Mouse (Mus musculus) liver, adult 2 months (tissue): ENCODE measurements at regions not wholly inside any gene's neighbourhood (a gene's known extent, or its start where the extent isn't known, plus 50 kb on each side); places are given as distances from the start of the nearest gene placed in this dataset.

Experiments
- DNase-seq: peaks from one replicate; pipeline ENCODE4 v3.0.0-alpha.2; 2011; ENCODE audit warnings: low read depth, low spot score; ENCODE audit errors: extremely low read depth
- H3K27ac ChIP-seq: fragments of 200-500 bp; replicated peaks from 2 replicates; pipeline ENCODE4 v1.5.1; 2012; ENCODE audit warnings: low read depth, mild to moderate bottlenecking, control low read depth, inconsistent platforms, low read length; ENCODE audit not compliant: insufficient read depth
- H3K27me3 ChIP-seq: fragments of 200-500 bp; 2 replicates; pipeline ENCODE4 v1.6.1; 2012; ENCODE audit warnings: mild to moderate bottlenecking, moderate library complexity, low read length, inconsistent platforms; ENCODE audit not compliant: control insufficient read depth, insufficient read depth
- H3K36me3 ChIP-seq: fragments of 200-500 bp; 2 replicates; pipeline ENCODE4 v1.6.1; 2012; ENCODE audit warnings: low read length, inconsistent platforms; ENCODE audit not compliant: control insufficient read depth, insufficient read depth
- H3K4me1 ChIP-seq: fragments of 200-500 bp; 2 replicates; pipeline ENCODE4 v1.6.1; 2011; ENCODE audit warnings: low read length; ENCODE audit not compliant: control insufficient read depth, insufficient read depth
- H3K4me3 ChIP-seq: fragments of 200-500 bp; 2 replicates; pipeline ENCODE4 v1.5.1; 2011; ENCODE audit warnings: low read depth, mild to moderate bottlenecking, control low read depth, low read length, moderate library complexity; ENCODE audit not compliant: insufficient read depth
- H3K79me2 ChIP-seq: fragments of 200-500 bp; 2 replicates; pipeline ENCODE4 v1.6.1; 2012; ENCODE audit warnings: inconsistent platforms, mild to moderate bottlenecking, low read length, moderate library complexity; ENCODE audit not compliant: control insufficient read depth, insufficient read depth
- H3K9ac ChIP-seq: fragments of 200-500 bp; 2 replicates; pipeline ENCODE4 v1.6.1; 2012; ENCODE audit warnings: low read depth, mild to moderate bottlenecking, control low read depth, inconsistent platforms, low read length
- CTCF ChIP-seq: fragments of 200-500 bp; IDR thresholded peaks from 2 replicates; pipeline ENCODE4 v1.5.1; 2011; ENCODE audit warnings: low read depth, low read length, control low read depth
- POLR2A ChIP-seq: fragments of 200-500 bp; IDR thresholded peaks from 2 replicates; pipeline ENCODE4 v1.6.1; 2011; ENCODE audit warnings: low read length, control low read depth; ENCODE audit not compliant: insufficient read depth; ENCODE audit errors: extremely low read depth
- WGBS: fragments of 180-500 bp; shearing (Covaris S2); methylation state at CpG from one replicate; pipeline ENCODE4 v1.1.7; 2018; 5-methylcytosine and 5-hydroxymethylcytosine counted together

- Histone ChIP-seq H3K4me3 (no peak overlapping the region), H3K79me2 (no peaks in the 10 kb centered on the region), H3K36me3 (no peaks in the 10 kb centered on the region), H3K27ac (no peak overlapping the region), H3K9ac (no peak overlapping the region), H3K27me3 (no peaks in the 10 kb centered on the region), H3K4me1 (no peaks in the 10 kb centered on the region)
- TF ChIP-seq POLR2A: no peak
- TF ChIP-seq CTCF: no peak
- DNase-seq: no peak
- WGBS: 89% methylated on average over 2 of the region's 2 CpGs
Observed at GRCm38 (mm10) chrX:9738904-9739303, 76.1 kb upstream of the Dynlt3 start.

- no peak overlapping the region for H3K27ac ChIP-seq
- H3K36me3 ChIP-seq: no peaks in the 10 kb centered on the region
- TF ChIP-seq CTCF (no peak), POLR2A (no peak)
- DNase-seq: no peak
- no peaks in the 10 kb centered on the region for H3K27me3 ChIP-seq
- H3K4me3 ChIP-seq: no peak overlapping the region
- WGBS: 79% methylated on average over 3 of the region's 3 CpGs
- no peaks in the 10 kb centered on the region for H3K4me1 ChIP-seq
- H3K79me2 ChIP-seq: no peaks in the 10 kb centered on the region
- H3K9ac ChIP-seq: no peak overlapping the region
Observed at GRCm38 (mm10) chrX:9742518-9742917, 79.7 kb upstream of the Dynlt3 start.

- TF ChIP-seq POLR2A (no peak), CTCF (peak; percentile 67)
- Histone ChIP-seq H3K4me3 (peak overlapping the region; percentile 64), H3K79me2 (no peaks in the 10 kb centered on the region)
Observed at GRCm38 (mm10) chrX:9747305-9747938, 84.6 kb upstream of the Dynlt3 start.

GRCm38 (mm10) chrX:9752954-9753572, 90.3 kb upstream of the Dynlt3 start:
- H3K27ac ChIP-seq: no peak overlapping the region

More at GRCm38 (mm10) chrX:9747305-9747938, 84.6 kb upstream of the Dynlt3 start:
- H3K27me3 ChIP-seq: no peaks in the 10 kb centered on the region
- no peaks in the 10 kb centered on the region for H3K36me3 ChIP-seq
- no peak for DNase-seq
- H3K4me1 ChIP-seq: no peaks in the 10 kb centered on the region
- 2% methylated on average over 21 of the region's 27 CpGs for WGBS
- no peak overlapping the region for H3K9ac ChIP-seq
- no peak overlapping the region for H3K27ac ChIP-seq

GRCm38 (mm10) chrX:9769540-9769939, 77.2 kb upstream of the Hypm start:
- Histone ChIP-seq H3K27me3 (no peaks in the 10 kb centered on the region), H3K4me1 (no peaks in the 10 kb centered on the region), H3K79me2 (no peaks in the 10 kb centered on the region), H3K36me3 (no peaks in the 10 kb centered on the region), H3K4me3 (no peak overlapping the region), H3K27ac (no peak overlapping the region), H3K9ac (no peak overlapping the region)
- TF ChIP-seq CTCF (no peak), POLR2A (no peak)
- no peak for DNase-seq

More at GRCm38 (mm10) chrX:9752954-9753572, 90.3 kb upstream of the Dynlt3 start:
- no peaks in the 10 kb centered on the region for H3K79me2 ChIP-seq
- no peaks in the 10 kb centered on the region for H3K36me3 ChIP-seq
- H3K27me3 ChIP-seq: no peaks in the 10 kb centered on the region
- H3K9ac ChIP-seq: no peak overlapping the region
- 8% methylated on average over 5 of the region's 5 CpGs for WGBS
- H3K4me3 ChIP-seq: no peak overlapping the region
- peak; percentile 95 for DNase-seq
- H3K4me1 ChIP-seq: no peaks in the 10 kb centered on the region
- no peak for TF ChIP-seq POLR2A
- no peak for TF ChIP-seq CTCF

- no peak overlapping the region for H3K9ac ChIP-seq
- TF ChIP-seq POLR2A (no peak), CTCF (no peak)
- H3K79me2 ChIP-seq: no peaks in the 10 kb centered on the region
- H3K4me3 ChIP-seq: no peak overlapping the region
- WGBS: 86% methylated on average over 4 of the region's 4 CpGs
- H3K27me3 ChIP-seq: no peaks in the 10 kb centered on the region
- no peak overlapping the region for H3K27ac ChIP-seq
- H3K4me1 ChIP-seq: no peaks in the 10 kb centered on the region
- H3K36me3 ChIP-seq: no peaks in the 10 kb centered on the region
- DNase-seq: no peak
Observed at GRCm38 (mm10) chrX:9777498-9777897, 69.2 kb upstream of the Hypm start.
